Mouse (Mus musculus) midbrain, embryonic 10.5 days (tissue): ENCODE results near the gene Gm5148. TPM values are rescaled to one million over a fixed set of nuclear protein-coding genes. Genes with fewer than 3 reads are reported as not detected.
A peak's percentile ranks its signal among the peaks of the same experiment; 100 is the strongest.

Experiments
- DNase-seq: peaks from one replicate; pipeline ENCODE4 v3.0.0-alpha.2; 2017; ENCODE audit warnings: low spot score
- H3K27ac ChIP-seq: fragments of 300-500 bp; sonication (generic); replicated peaks from 2 replicates; pipeline ENCODE4 v1.5.1; 2016; ENCODE audit warnings: mild to moderate bottlenecking
- H3K27me3 ChIP-seq: fragments of 300-500 bp; sonication (generic); 2 replicates; pipeline ENCODE4 v1.6.1; 2016; ENCODE audit warnings: low read depth, mild to moderate bottlenecking; ENCODE audit not compliant: poor library complexity, severe bottlenecking
- H3K36me3 ChIP-seq: fragments of 300-500 bp; sonication (generic); 2 replicates; pipeline ENCODE4 v1.6.1; 2016; ENCODE audit warnings: mild to moderate bottlenecking, moderate library complexity
- H3K4me1 ChIP-seq: fragments of 300-500 bp; sonication (generic); 2 replicates; pipeline ENCODE4 v1.6.1; 2016
- H3K4me3 ChIP-seq: fragments of 300-500 bp; sonication (generic); 2 replicates; pipeline ENCODE4 v1.5.1; 2016; ENCODE audit warnings: mild to moderate bottlenecking, moderate library complexity
- H3K9me3 ChIP-seq: fragments of 300-500 bp; sonication (generic); replicated peaks from 2 replicates; pipeline ENCODE4 v1.6.1; 2016; ENCODE audit warnings: mild to moderate bottlenecking
- WGBS: fragments of 180-500 bp; shearing (Covaris S2); methylation state at CpG from one replicate; pipeline ENCODE4 v1.1.7; 2016; 5-methylcytosine and 5-hydroxymethylcytosine counted together
- polyA plus RNA-seq: library from polyadenylated mRNA; unstranded; fragments of >200 nt; fragmentation: Nextera tagmentation; extraction: Ambion mirVana; gene quantifications from 2 replicates; pipeline ENCODE4 v1.2.1, GENCODE M21; 2016

Gm5148 gene
- polyA plus RNA-seq, 1 experiment from 2014 or later, result 2.6 TPM

DNA sequence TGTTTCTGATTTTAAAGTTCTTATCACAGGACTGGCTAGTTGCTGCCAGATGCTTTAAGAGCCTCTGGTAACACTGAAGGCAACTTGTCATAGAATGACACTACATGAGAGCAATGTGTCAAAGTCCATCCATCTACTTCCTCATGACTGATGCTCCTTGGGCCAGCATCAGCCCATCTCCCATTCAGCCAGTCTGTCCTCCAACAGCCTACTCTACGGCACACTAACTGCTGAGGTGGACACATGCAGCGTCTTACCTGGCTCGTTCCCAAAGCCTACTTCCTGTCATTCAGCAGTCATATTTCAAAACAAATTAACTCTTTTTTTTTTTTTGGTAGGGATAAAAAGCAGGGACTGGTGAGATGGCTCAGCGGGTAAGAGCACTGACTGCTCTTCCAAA, 17.9 kb downstream of the Gm5148 start:
- no peaks in the 10 kb centered on the region for H3K36me3 ChIP-seq
- 94% methylated on average over 4 of the region's 4 CpGs for WGBS
- peaks cover 9% of the 10 kb centered on the region for H3K4me1 ChIP-seq
- peaks cover 17% of the 10 kb centered on the region for H3K9me3 ChIP-seq
- H3K4me3 ChIP-seq, result no peak overlapping the region
- H3K27me3 ChIP-seq, result no peaks in the 10 kb centered on the region
- H3K27ac ChIP-seq, result no peak overlapping the region
- DNase-seq, result no peak

GRCm38 (mm10) chr3:37705436-37705835, 18.9 kb downstream of the Gm5148 start:
- WGBS, result 68% methylated on average over 6 of the region's 6 CpGs
- Histone ChIP-seq H3K36me3 (no peaks in the 10 kb centered on the region), H3K27me3 (no peaks in the 10 kb centered on the region), H3K9me3 (peaks cover 17% of the 10 kb centered on the region), H3K27ac (peak overlapping the region; percentile 28; the same call in 1 of the 2 replicates), H3K4me1 (peaks cover 9% of the 10 kb centered on the region), H3K4me3 (no peak overlapping the region)
- DNase-seq, result no peak

DNA sequence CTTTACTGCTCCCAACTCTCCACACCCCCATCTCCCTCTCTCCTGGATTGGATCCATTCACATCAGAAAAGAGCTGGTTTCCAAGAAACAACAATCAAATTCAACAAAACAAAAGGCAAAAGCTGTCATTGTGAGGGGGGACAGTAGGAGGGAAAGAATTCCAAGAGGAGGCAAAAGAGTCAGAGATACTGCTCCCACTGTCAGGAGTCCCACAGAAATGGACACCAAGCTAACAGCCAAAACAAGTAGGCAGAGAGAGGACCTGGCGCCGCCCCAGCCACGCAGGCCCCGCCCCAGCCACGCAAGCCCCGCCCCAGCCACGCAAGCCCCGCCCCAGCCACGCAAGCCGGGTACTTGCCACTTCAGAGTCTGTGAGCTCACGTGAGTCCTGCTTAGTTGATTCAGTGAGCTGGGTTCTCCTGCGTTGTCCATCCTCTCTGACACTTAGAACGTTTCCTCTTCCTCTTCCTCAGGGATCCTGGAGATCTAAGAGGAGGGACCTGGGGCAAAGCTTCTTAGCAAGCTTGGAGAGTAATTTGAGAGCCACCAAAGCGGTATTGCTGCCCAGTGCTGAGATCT, 19.5 kb downstream of the Gm5148 start:
- DNase-seq, result no peak
- no peaks in the 10 kb centered on the region for H3K27me3 ChIP-seq
- no peak overlapping the region for H3K4me3 ChIP-seq
- 50% methylated on average over 14 of the region's 14 CpGs for WGBS
- no peaks in the 10 kb centered on the region for H3K36me3 ChIP-seq
- peak overlapping the region; percentile 28; the same call in 1 of the 2 replicates for H3K27ac ChIP-seq
- H3K9me3 ChIP-seq, result peaks cover 13% of the 10 kb centered on the region
- H3K4me1 ChIP-seq, result peaks cover 9% of the 10 kb centered on the region

DNA sequence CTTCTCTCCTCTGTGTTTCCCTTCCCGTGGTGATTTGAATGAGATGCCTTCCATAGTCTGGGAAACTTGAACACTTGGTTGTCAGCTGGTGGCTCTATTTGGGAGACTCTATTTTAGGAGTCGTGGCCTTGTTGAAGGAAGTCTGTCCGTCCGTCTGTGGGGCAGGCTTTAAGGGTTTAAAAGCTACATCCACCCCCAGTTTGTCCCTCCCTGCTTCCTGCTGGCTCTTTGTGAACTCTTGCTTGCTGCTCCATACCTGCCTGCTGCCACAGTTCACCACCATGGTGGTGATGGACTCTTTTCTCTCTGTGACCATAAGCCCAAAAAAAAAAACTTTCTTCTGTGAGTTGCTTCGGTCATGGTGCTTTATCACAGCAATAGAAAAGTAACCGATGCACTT, 21.2 kb downstream of the Gm5148 start:
- Histone ChIP-seq H3K4me3 (no peak overlapping the region), H3K27me3 (no peaks in the 10 kb centered on the region), H3K27ac (no peak overlapping the region), H3K9me3 (peaks cover 13% of the 10 kb centered on the region), H3K4me1 (peaks cover 4% of the 10 kb centered on the region), H3K36me3 (no peaks in the 10 kb centered on the region)
- DNase-seq, result no peak
- WGBS, result 87% methylated on average over 6 of the region's 6 CpGs

GRCm38 (mm10) chr3:37693552-37693951, 30.7 kb downstream of the Gm5148 start:
- DNase-seq, result no peak
- WGBS, result 92% methylated on average over 8 of the region's 8 CpGs

DNA sequence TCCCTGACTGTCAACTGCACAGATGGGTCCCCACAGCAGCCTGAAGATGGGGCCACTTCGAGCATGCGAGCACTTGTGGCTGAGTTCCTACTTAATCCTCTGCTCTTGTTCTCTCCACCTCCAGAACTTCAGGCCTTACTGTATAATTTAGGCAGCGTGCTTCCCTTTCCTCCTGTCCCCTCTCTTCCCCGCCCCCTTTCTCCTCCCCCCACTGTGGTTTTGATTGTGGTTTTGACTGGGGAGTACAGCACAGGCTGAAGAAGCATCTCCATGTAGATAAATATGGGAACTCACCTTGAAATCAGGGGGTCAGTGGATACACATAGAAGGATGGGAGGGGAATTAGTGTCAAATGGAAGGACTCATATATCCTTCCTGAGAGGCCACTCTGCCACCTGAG, 31.3 kb downstream of the Gm5148 start:
- H3K9me3 ChIP-seq, result no peaks in the 10 kb centered on the region
- H3K4me1 ChIP-seq, result peaks cover 5% of the 10 kb centered on the region
- H3K36me3 ChIP-seq, result no peaks in the 10 kb centered on the region
- peaks cover 9% of the 10 kb centered on the region for H3K27me3 ChIP-seq
- no peak for DNase-seq
- 79% methylated on average over 4 of the region's 4 CpGs for WGBS
- no peak overlapping the region for H3K4me3 ChIP-seq
- H3K27ac ChIP-seq, result no peak overlapping the region

More at GRCm38 (mm10) chr3:37693552-37693951, 30.7 kb downstream of the Gm5148 start:
- Histone ChIP-seq H3K27ac (no peak overlapping the region), H3K27me3 (peaks cover 3% of the 10 kb centered on the region), H3K4me3 (no peak overlapping the region), H3K36me3 (no peaks in the 10 kb centered on the region), H3K9me3 (no peaks in the 10 kb centered on the region), H3K4me1 (peaks cover 4% of the 10 kb centered on the region)

DNA sequence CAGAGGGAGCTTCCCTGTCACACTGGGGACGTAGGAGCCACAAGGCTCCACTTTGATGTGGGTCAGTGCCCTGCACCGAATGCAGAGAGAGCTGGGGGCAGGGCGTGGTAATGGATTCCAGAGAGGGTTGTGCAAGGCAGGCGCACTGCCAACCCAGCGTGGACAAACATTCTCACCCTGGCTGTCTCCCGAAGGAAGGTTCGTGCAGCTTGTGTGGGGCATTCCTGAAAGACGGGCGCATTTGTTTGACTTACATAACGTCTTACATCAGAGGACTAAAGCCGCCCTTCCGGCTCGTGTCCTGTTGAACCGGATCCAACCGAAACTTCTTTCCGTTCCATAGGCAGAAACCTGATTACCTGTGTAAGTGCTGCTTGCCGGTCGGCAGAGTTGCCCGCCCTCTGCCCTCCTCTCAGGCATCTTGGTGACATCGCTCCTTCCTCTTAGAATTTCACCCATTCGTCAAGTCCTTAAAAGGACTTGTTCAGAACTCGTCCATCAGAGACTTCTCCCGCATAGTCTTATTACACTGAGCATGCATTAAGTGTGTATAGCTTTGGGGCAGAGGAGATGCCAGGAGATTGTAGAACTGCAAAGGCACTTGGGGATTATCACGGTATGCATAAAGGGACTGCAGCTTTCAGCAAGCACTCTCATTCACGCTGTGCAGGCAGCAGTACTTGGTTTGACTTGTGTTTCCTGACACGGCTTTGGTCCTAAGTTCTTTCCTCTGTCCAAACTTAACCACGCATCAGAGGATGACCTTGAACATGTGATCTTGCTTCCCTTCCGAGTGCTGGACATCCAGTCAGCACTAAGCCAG, 36.9 kb downstream of the Gm5148 start:
- Histone ChIP-seq H3K36me3 (no peaks in the 10 kb centered on the region), H3K4me3 (peak overlapping the region; percentile 40), H3K27ac (peak overlapping the region; percentile 47), H3K4me1 (peaks cover 27% of the 10 kb centered on the region), H3K9me3 (no peaks in the 10 kb centered on the region), H3K27me3 (peaks cover 55% of the 10 kb centered on the region)
- DNase-seq, result peak; percentile 37
- 35% methylated on average over 28 of the region's 28 CpGs for WGBS

DNA sequence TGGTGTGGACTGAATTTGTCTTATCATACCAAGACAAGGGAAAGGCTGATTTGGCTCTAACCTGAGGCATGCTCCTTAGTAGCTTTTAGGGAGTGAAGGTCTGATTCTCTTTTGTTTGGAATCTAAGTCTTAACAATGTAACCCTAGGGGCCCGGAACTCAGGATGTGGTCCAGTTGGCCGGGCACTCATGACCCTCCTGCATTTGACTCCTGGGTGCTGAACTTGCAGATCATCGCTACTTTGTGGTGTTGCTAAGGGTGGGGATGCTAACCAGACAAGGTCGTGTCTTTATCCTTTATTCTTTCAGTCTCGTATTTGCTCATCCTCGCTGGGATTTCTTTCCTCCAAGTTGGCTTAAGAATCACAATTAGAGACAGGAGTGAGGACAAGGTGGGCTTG, 37.5 kb downstream of the Gm5148 start:
- DNase-seq, result peak; percentile 13
- H3K36me3 ChIP-seq, result no peaks in the 10 kb centered on the region
- peaks cover 27% of the 10 kb centered on the region for H3K4me1 ChIP-seq
- peak overlapping the region; percentile 47 for H3K27ac ChIP-seq
- 17% methylated on average over 6 of the region's 6 CpGs for WGBS
- H3K9me3 ChIP-seq, result no peaks in the 10 kb centered on the region
- peaks cover 61% of the 10 kb centered on the region for H3K27me3 ChIP-seq
- H3K4me3 ChIP-seq, result peak overlapping the region; percentile 40

- H3K27me3 ChIP-seq, result peaks cover 65% of the 10 kb centered on the region
- H3K36me3 ChIP-seq, result no peaks in the 10 kb centered on the region
- WGBS, result 42% methylated on average over 7 of the region's 7 CpGs
- peaks cover 27% of the 10 kb centered on the region for H3K4me1 ChIP-seq
- no peak for DNase-seq
- no peaks in the 10 kb centered on the region for H3K9me3 ChIP-seq
- H3K4me3 ChIP-seq, result no peak overlapping the region
- no peak overlapping the region for H3K27ac ChIP-seq
Observed at GRCm38 (mm10) chr3:37686219-37686618, 38.1 kb downstream of the Gm5148 start.

DNA sequence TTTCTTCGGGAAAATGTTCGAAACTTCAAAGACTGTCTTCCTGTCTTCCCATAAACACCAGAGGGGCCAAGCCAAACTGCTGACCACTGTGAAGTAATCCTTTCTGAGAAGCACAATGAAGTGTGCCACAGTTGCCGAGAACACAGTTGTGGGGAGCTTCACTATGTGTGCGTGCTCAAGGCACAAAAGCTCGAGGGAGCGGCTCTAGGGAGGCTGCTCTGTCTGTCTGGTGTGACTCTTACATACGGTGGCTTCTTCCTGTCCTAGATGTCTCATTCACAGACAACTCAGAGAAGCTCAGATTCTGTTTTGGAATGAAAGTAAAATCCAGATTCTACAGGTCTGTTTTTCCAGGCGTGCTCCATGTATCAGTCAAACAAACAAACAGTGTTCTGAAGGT, 48.0 kb downstream of the Gm5148 start:
- Histone ChIP-seq H3K4me3 (no peak overlapping the region), H3K36me3 (no peaks in the 10 kb centered on the region), H3K27ac (0 out of 2 replicates have a peak overlapping the region, but pooled peaks have one; percentile 28), H3K9me3 (no peaks in the 10 kb centered on the region), H3K27me3 (peaks cover 83% of the 10 kb centered on the region), H3K4me1 (peaks cover 43% of the 10 kb centered on the region)
- WGBS, result 78% methylated on average over 8 of the region's 8 CpGs
- no peak for DNase-seq

- no peak for DNase-seq
Observed at GRCm38 (mm10) chr3:37675056-37675525, 49.2 kb downstream of the Gm5148 start.

DNA sequence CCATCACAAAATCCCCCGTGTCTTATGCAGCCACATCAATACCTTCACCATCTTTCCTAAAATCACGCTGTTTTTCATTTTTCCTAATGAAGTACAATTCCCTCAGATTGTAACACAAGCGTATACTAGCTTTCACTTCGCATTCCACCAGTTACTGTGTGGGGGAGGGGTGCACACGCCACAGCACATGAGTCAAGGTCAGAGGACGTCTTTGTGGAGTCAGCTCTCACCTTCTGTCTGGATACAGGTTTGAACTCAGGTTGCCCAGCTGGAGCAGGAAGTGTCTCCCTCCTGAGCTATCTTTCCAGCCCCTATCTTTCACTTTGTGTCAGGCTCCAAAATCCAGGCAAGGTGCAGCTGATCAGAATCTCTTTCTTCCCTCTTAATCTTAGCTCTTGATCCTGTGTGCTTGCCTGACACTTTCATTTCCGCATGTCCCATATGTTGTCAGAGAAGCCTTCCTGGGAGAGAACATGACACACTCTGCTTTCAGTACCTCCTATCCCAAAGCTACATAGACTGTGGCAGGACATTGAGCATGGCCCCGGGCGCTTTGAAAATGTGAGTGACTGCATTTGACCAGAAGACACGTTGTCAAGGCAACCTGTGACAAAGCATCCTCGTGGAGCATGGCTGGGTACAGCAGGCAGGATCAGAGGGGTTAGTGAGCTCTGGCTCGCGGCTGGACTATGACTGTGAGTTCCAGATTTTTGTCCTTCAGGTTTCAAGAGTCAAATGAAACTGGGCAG, 50.6 kb downstream of the Gm5148 start:
- peaks cover 4% of the 10 kb centered on the region; the same call in 1 of the 2 replicates for H3K36me3 ChIP-seq
- peaks cover 48% of the 10 kb centered on the region for H3K4me1 ChIP-seq
- DNase-seq, result peak; percentile 76
- H3K27ac ChIP-seq, result peak overlapping the region; percentile 74
- H3K9me3 ChIP-seq, result peaks cover 12% of the 10 kb centered on the region
- 47% methylated on average over 13 of the region's 13 CpGs for WGBS
- H3K4me3 ChIP-seq, result peak overlapping the region; percentile 23; the same call in 1 of the 2 replicates
- peaks cover 91% of the 10 kb centered on the region for H3K27me3 ChIP-seq

More at GRCm38 (mm10) chr3:37675056-37675525, 49.2 kb downstream of the Gm5148 start:
- peaks cover 84% of the 10 kb centered on the region for H3K27me3 ChIP-seq
- H3K36me3 ChIP-seq, result no peaks in the 10 kb centered on the region
- peaks cover 48% of the 10 kb centered on the region for H3K4me1 ChIP-seq
- H3K9me3 ChIP-seq, result no peaks in the 10 kb centered on the region
- H3K27ac ChIP-seq, result peak overlapping the region; percentile 74
- no peak overlapping the region for H3K4me3 ChIP-seq
- 86% methylated on average over 11 of the region's 11 CpGs for WGBS
